Mouse (Mus musculus): Measurements from ENCODE around the gene Insrr. TPM values are rescaled to one million over a fixed set of nuclear protein-coding genes. Genes with fewer than 3 reads are reported as not detected.
A peak's percentile ranks its signal among the peaks of the same experiment; 100 is the strongest.

Gene Insrr
- polyA plus RNA-seq, 1 experiment from 2014 or later, result 1.9 TPM

- DNase-seq (ENCODE audit: low spot score) (no peak), ATAC-seq (replicated peaks; ENCODE audit: low FRiP score, low read depth) (no peak)
- Histone ChIP-seq H3K27ac (no peak within 1 kb of the TSS), H3K4me3 (replicated peaks; ENCODE audit: low read depth, low read length) (no peak within 1 kb of the TSS), H3K4me2 (ENCODE audit: low read length) (no peak within 1 kb of the TSS), H3K9me3 (replicated peaks; ENCODE audit: low read length) (no peaks in the 10 kb centered on the region), H3K4me1 (replicated peaks; ENCODE audit: insufficient read depth, low read length) (no peaks in the 10 kb centered on the region), H3K27me3 (ENCODE audit: insufficient read depth, low read length) (no peaks in the 10 kb centered on the region), H3K36me3 (ENCODE audit: insufficient read depth, low read length) (no peaks in the 10 kb centered on the region), H3K9ac (ENCODE audit: low read depth, low read length) (no peak within 1 kb of the TSS)
- TF ChIP-seq CTCF (IDR thresholded peaks at IDR 0.05; ENCODE audit: low read depth), result no peak
- WGBS, result 59% methylated on average over 7 of the region's 7 CpGs
These were observed 49.9 kb downstream of the Insrr start, which contains the start of gene Sh2d2a for GRCm38 (mm10) chr3:87846650-87847110. Gene Sh2d2a, plus strand, starts transcription at chr3:87846755.

- Histone ChIP-seq H3K4me1 (replicated peaks; ENCODE audit: insufficient read depth, low read length) (no peaks in the 10 kb centered on the region), H3K9me3 (replicated peaks; ENCODE audit: low read length) (no peaks in the 10 kb centered on the region), H3K27me3 (ENCODE audit: insufficient read depth, low read length) (no peaks in the 10 kb centered on the region), H3K4me3 (replicated peaks; ENCODE audit: low read depth, low read length) (no peak overlapping the region), H3K9ac (ENCODE audit: low read depth, low read length) (no peak overlapping the region), H3K36me3 (ENCODE audit: insufficient read depth, low read length) (no peaks in the 10 kb centered on the region), H3K4me2 (ENCODE audit: low read length) (no peak overlapping the region), H3K27ac (no peak overlapping the region)
- 75% methylated on average over 5 of the region's 5 CpGs for WGBS
- TF ChIP-seq CTCF (IDR thresholded peaks at IDR 0.05; ENCODE audit: low read depth), result no peak
- DNase-seq (ENCODE audit: low spot score) (no peak), ATAC-seq (replicated peaks; ENCODE audit: low FRiP score, low read depth) (no peak)
These were observed 50.9 kb downstream of the Insrr start for GRCm38 (mm10) chr3:87847680-87848079.

GRCm38 (mm10) chr3:87849117-87849516 lies 52.4 kb downstream of the Insrr start:
- ATAC-seq (replicated peaks; ENCODE audit: low FRiP score, low read depth), result no peak
- no peak for DNase-seq (ENCODE audit: low spot score)
- Histone ChIP-seq H3K27ac (no peak overlapping the region), H3K4me3 (replicated peaks; ENCODE audit: low read depth, low read length) (no peak overlapping the region), H3K4me1 (replicated peaks; ENCODE audit: insufficient read depth, low read length) (no peaks in the 10 kb centered on the region), H3K9ac (ENCODE audit: low read depth, low read length) (no peak overlapping the region), H3K4me2 (ENCODE audit: low read length) (no peak overlapping the region), H3K27me3 (ENCODE audit: insufficient read depth, low read length) (no peaks in the 10 kb centered on the region), H3K9me3 (replicated peaks; ENCODE audit: low read length) (no peaks in the 10 kb centered on the region), H3K36me3 (ENCODE audit: insufficient read depth, low read length) (no peaks in the 10 kb centered on the region)
- no peak for TF ChIP-seq CTCF (IDR thresholded peaks at IDR 0.05; ENCODE audit: low read depth)
- 78% methylated on average over 14 of the region's 14 CpGs for WGBS

- no peaks in the 10 kb centered on the region for H3K27me3 ChIP-seq (ENCODE audit: insufficient read depth, low read length)
- no peak for ATAC-seq (replicated peaks; ENCODE audit: low FRiP score, low read depth)
- 47% methylated on average over 7 of the region's 7 CpGs for WGBS
These were observed 58.2 kb downstream of the Insrr start for GRCm38 (mm10) chr3:87854795-87855568.

GRCm38 (mm10) chr3:87855936-87856335 lies 59.2 kb downstream of the Insrr start:
- Histone ChIP-seq H3K27ac (no peak overlapping the region), H3K4me1 (replicated peaks; ENCODE audit: insufficient read depth, low read length) (no peaks in the 10 kb centered on the region), H3K27me3 (ENCODE audit: insufficient read depth, low read length) (no peaks in the 10 kb centered on the region), H3K36me3 (ENCODE audit: insufficient read depth, low read length) (peaks cover 37% of the 10 kb centered on the region), H3K4me3 (replicated peaks; ENCODE audit: low read depth, low read length) (no peak overlapping the region), H3K9ac (ENCODE audit: low read depth, low read length) (no peak overlapping the region), H3K4me2 (ENCODE audit: low read length) (no peak overlapping the region), H3K9me3 (replicated peaks; ENCODE audit: low read length) (no peaks in the 10 kb centered on the region)
- no peak for DNase-seq (ENCODE audit: low spot score)
- WGBS, result 78% methylated on average over 8 of the region's 8 CpGs
- no peak for TF ChIP-seq CTCF (IDR thresholded peaks at IDR 0.05; ENCODE audit: low read depth)
- ATAC-seq (replicated peaks; ENCODE audit: low FRiP score, low read depth), result no peak

More at GRCm38 (mm10) chr3:87854795-87855568, 58.2 kb downstream of the Insrr start:
- no peaks in the 10 kb centered on the region for H3K4me1 ChIP-seq (replicated peaks; ENCODE audit: insufficient read depth, low read length)
- TF ChIP-seq CTCF (IDR thresholded peaks at IDR 0.05; ENCODE audit: low read depth), result no peak
- H3K27ac ChIP-seq, result no peak overlapping the region
- H3K9me3 ChIP-seq (replicated peaks; ENCODE audit: low read length), result no peaks in the 10 kb centered on the region
- DNase-seq (ENCODE audit: low spot score), result peak; percentile 48
- no peak overlapping the region for H3K4me3 ChIP-seq (replicated peaks; ENCODE audit: low read depth, low read length)
- H3K36me3 ChIP-seq (ENCODE audit: insufficient read depth, low read length), result peaks cover 37% of the 10 kb centered on the region
- H3K9ac ChIP-seq (ENCODE audit: low read depth, low read length), result no peak overlapping the region
- no peak overlapping the region for H3K4me2 ChIP-seq (ENCODE audit: low read length)

- no peak overlapping the region for H3K4me2 ChIP-seq (ENCODE audit: low read length)
- DNase-seq (ENCODE audit: low spot score), result no peak
- TF ChIP-seq CTCF (IDR thresholded peaks at IDR 0.05; ENCODE audit: low read depth), result no peak
- H3K27ac ChIP-seq, result no peak overlapping the region
- H3K36me3 ChIP-seq (ENCODE audit: insufficient read depth, low read length), result peaks cover 53% of the 10 kb centered on the region
- ATAC-seq (replicated peaks; ENCODE audit: low FRiP score, low read depth), result no peak
- 87% methylated on average over 8 of the region's 8 CpGs for WGBS
- H3K4me3 ChIP-seq (replicated peaks; ENCODE audit: low read depth, low read length), result no peak overlapping the region
- H3K9ac ChIP-seq (ENCODE audit: low read depth, low read length), result no peak overlapping the region
- no peaks in the 10 kb centered on the region for H3K9me3 ChIP-seq (replicated peaks; ENCODE audit: low read length)
- no peaks in the 10 kb centered on the region for H3K4me1 ChIP-seq (replicated peaks; ENCODE audit: insufficient read depth, low read length)
- no peaks in the 10 kb centered on the region for H3K27me3 ChIP-seq (ENCODE audit: insufficient read depth, low read length)
These were observed 60.9 kb downstream of the Insrr start for GRCm38 (mm10) chr3:87857666-87858065.
